In the genomic region with DNA sequence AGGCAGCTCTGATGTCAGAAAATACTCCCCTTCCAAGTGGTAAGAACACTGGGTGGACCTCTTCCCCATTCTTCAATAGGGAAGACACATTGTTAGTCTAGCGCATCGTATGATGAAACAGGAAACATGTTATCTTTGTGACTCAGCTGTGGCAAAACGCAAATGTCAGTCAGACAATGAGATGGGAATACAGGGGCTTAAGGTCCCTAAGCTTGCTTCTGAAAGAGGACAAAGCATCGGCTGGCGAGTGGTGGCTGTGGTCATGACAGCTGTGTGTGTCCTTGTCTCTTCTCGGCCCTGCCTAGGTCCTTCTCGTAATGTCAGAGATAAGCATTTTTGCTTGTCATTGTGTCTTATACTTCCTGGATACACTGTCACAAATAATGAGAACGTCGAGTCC, we compare ENCODE assay signal across 13 mouse cellular contexts.
DNase-seq lines count a peak whose midpoint lies in the region; ATAC-seq and TF ChIP-seq lines count a peak whose summit lies in the region.
"Had no signal": no experiment of that assay in that cellular context is flagged by ENCODE, and none has a peak within 500 bp of the region (broad histone marks: within the 10 kb centered on the region; RNA-seq: fewer than 3 reads in every experiment).

No protein-coding gene starts in this region.

- ATAC-seq in lung, postnatal 0 days, result peak; percentile 81
- peak; percentile 94 for ATAC-seq in common myeloid progenitor, adult 5-6 weeks (replicated peaks; ENCODE audit: low read depth, poor library complexity, severe bottlenecking)
- ATAC-seq in neutrophil, adult 5-6 weeks (ENCODE audit: extremely low read depth, insufficient number of reproducible peaks, low FRiP score, poor library complexity, severe bottlenecking), result 0 out of 2 replicates have a peak, but pooled peaks have one; percentile 36
- ATAC-seq in hindbrain, embryonic 11.5 days (ENCODE audit: low FRiP score), result no peak

- H3K4me3 ChIP-seq in lung, postnatal 0 days (ENCODE audit: low read depth, low read length), result no peak overlapping the region
- H3K4me3 ChIP-seq in lung, adult 2 months (replicated peaks; ENCODE audit: extremely low read depth, low read depth, low read length), result no peak overlapping the region
- H3K4me3 ChIP-seq in kidney, adult 2 months (ENCODE audit: insufficient read depth, low read depth, low read length), result no peak overlapping the region
- H3K4me3 ChIP-seq in hindbrain, embryonic 11.5 days (ENCODE audit: low read depth, low read length), result no peak overlapping the region
- H3K4me3 ChIP-seq: embryonic facial prominence, embryonic 13.5 days; forebrain, embryonic 12.5 days; limb, embryonic 12.5 days had no signal

- peak; percentile 63 for DNase-seq in lung, postnatal 0 days (ENCODE audit: low spot score)
- no peak for DNase-seq in lung, adult 2 months
- peak; percentile 20 for DNase-seq in lung, postnatal 14 days
- DNase-seq in layer of hippocampus, adult 9-11 months, result no peak
- no peak for DNase-seq in kidney, adult 2 months
- no peak for DNase-seq in hindbrain, embryonic 11.5 days (ENCODE audit: low spot score)
- DNase-seq: cerebellum, postnatal 14 days; kidney, postnatal 10 days had no signal

- H3K9me3 ChIP-seq in lung, postnatal 0 days (ENCODE audit: low read length), result no peaks in the 10 kb centered on the region
- no peaks in the 10 kb centered on the region for H3K9me3 ChIP-seq in hindbrain, embryonic 11.5 days (ENCODE audit: control insufficient read depth, low read length)
- H3K9me3 ChIP-seq: embryonic facial prominence, embryonic 13.5 days; forebrain, embryonic 12.5 days; limb, embryonic 12.5 days had no signal

- no peak for TF ChIP-seq POLR2A in lung, adult 2 months (IDR thresholded peaks at IDR 0.05; ENCODE audit: borderline replicate concordance, extremely low read depth, low read depth, low read length)
- TF ChIP-seq POLR2A in kidney, adult 2 months (IDR thresholded peaks at IDR 0.05; ENCODE audit: low read depth, low read length), result no peak

- H3K27me3 ChIP-seq in lung, postnatal 0 days (replicated peaks; ENCODE audit: insufficient read depth, low read length), result no peaks in the 10 kb centered on the region
- no peaks in the 10 kb centered on the region for H3K27me3 ChIP-seq in kidney, adult 2 months (replicated peaks; ENCODE audit: control insufficient read depth, insufficient read depth, low read length)
- H3K27me3 ChIP-seq in hindbrain, embryonic 11.5 days (ENCODE audit: control insufficient read depth, insufficient read depth, low read length), result no peaks in the 10 kb centered on the region
- H3K27me3 ChIP-seq: embryonic facial prominence, embryonic 13.5 days; forebrain, embryonic 12.5 days; limb, embryonic 12.5 days had no signal

- WGBS in lung, postnatal 0 days, result 52% methylated on average over 9 of the region's 9 CpGs
- WGBS in lung, adult 2 months, result 38% methylated on average over 9 of the region's 9 CpGs
- 71% methylated on average over 9 of the region's 9 CpGs for WGBS in kidney, adult 2 months
- WGBS in hindbrain, embryonic 11.5 days, result 87% methylated on average over 9 of the region's 9 CpGs

- no peak overlapping the region for H3K27ac ChIP-seq in lung, postnatal 0 days (ENCODE audit: low read length)
- no peak overlapping the region for H3K27ac ChIP-seq in kidney, adult 2 months (ENCODE audit: insufficient read depth, low read depth, low read length)
- H3K27ac ChIP-seq in hindbrain, embryonic 11.5 days (ENCODE audit: low read depth, low read length), result no peak overlapping the region
- H3K27ac ChIP-seq: embryonic facial prominence, embryonic 13.5 days; forebrain, embryonic 12.5 days; limb, embryonic 12.5 days had no signal

- peak; percentile 82 for TF ChIP-seq EP300 in lung, postnatal 0 days (IDR thresholded peaks at IDR 0.05)

- no peak overlapping the region for H3K4me2 ChIP-seq in lung, postnatal 0 days (replicated peaks; ENCODE audit: low read depth, low read length)
- no peak overlapping the region for H3K4me2 ChIP-seq in hindbrain, embryonic 11.5 days (replicated peaks; ENCODE audit: low read depth, low read length)
- H3K4me2 ChIP-seq: embryonic facial prominence, embryonic 13.5 days; forebrain, embryonic 12.5 days; limb, embryonic 12.5 days had no signal

- H3K4me1 ChIP-seq in lung, postnatal 0 days (ENCODE audit: insufficient read depth, low read depth, low read length), result no peaks in the 10 kb centered on the region
- 0 out of 2 replicates have a peak, but pooled peaks cover 4% of the 10 kb centered on the region for H3K4me1 ChIP-seq in lung, adult 2 months (ENCODE audit: control insufficient read depth, insufficient read depth, low read length)
- no peaks in the 10 kb centered on the region for H3K4me1 ChIP-seq in kidney, adult 2 months (ENCODE audit: control insufficient read depth, insufficient read depth, low read length)
- H3K4me1 ChIP-seq in hindbrain, embryonic 11.5 days (replicated peaks; ENCODE audit: control insufficient read depth, insufficient read depth, low read length), result no peaks in the 10 kb centered on the region
- H3K4me1 ChIP-seq: embryonic facial prominence, embryonic 13.5 days; forebrain, embryonic 12.5 days had no signal

- no peaks in the 10 kb centered on the region for H3K36me3 ChIP-seq in lung, postnatal 0 days (ENCODE audit: insufficient read depth, low read length)
- no peaks in the 10 kb centered on the region for H3K36me3 ChIP-seq in kidney, adult 2 months (ENCODE audit: control insufficient read depth, insufficient read depth, low read length)
- H3K36me3 ChIP-seq in hindbrain, embryonic 11.5 days (ENCODE audit: control insufficient read depth, insufficient read depth, low read length), result no peaks in the 10 kb centered on the region
- H3K36me3 ChIP-seq: embryonic facial prominence, embryonic 13.5 days; forebrain, embryonic 12.5 days; limb, embryonic 12.5 days had no signal

- no peak overlapping the region for H3K9ac ChIP-seq in lung, postnatal 0 days (replicated peaks; ENCODE audit: low read depth)
- no peak overlapping the region for H3K9ac ChIP-seq in hindbrain, embryonic 11.5 days (ENCODE audit: low read depth, low read length)
- H3K9ac ChIP-seq: embryonic facial prominence, embryonic 13.5 days; forebrain, embryonic 12.5 days; limb, embryonic 12.5 days had no signal

- no peak for TF ChIP-seq CTCF in lung, postnatal 0 days (IDR thresholded peaks at IDR 0.05)
- TF ChIP-seq CTCF in lung, adult 2 months (IDR thresholded peaks at IDR 0.05; ENCODE audit: insufficient read depth, low read length), result no peak
- no peak for TF ChIP-seq CTCF in kidney, adult 2 months (conservative IDR thresholded peaks at IDR 0.05; ENCODE audit: insufficient read depth, insufficient read length, low read depth, low read length)

Comparison
In these comparisons a context has a peak if more than half of its experiments do, and no peak if none do; other contexts are left out.
1. DNase-seq: peak in lung, postnatal 0 days (single experiment) and lung, postnatal 14 days (single experiment); none in lung, adult 2 months (single experiment), layer of hippocampus, adult 9-11 months (single experiment), kidney, adult 2 months (single experiment) and hindbrain, embryonic 11.5 days (single experiment).